Mouse (Mus musculus): ENCODE data around the gene Trim27.
A peak's percentile ranks its signal among the peaks of the same experiment; 100 is the strongest.

Gene Trim27

DNA sequence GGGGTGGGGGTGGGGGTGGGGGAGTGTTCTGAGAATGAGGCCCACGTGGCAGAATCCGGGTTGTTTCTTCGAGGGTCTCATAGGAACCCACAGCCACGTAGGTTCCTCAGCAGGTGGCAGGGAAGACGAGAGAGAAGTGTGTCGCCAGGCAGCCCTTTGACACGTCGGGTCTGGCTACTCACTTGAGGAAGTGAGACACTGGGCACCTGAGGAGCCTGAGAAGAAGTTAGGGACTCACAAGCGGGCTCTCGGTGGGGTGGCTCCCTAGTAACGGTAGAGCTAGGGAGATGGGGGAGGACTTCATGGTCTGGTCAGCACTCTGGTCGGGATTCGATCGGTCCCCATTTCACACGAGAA lies at the start of gene Trim27:
Trim27 (plus strand) TSS at position 79 of the 357 bp plus-strand sequence.
- no peak for DNase-seq (ENCODE audit: low spot score)

- DNase-seq (ENCODE audit: low spot score): no peak
Observed at GRCm38 (mm10) chr13:21142421-21142820, 36.8 kb upstream of the Trim27 start.

DNA sequence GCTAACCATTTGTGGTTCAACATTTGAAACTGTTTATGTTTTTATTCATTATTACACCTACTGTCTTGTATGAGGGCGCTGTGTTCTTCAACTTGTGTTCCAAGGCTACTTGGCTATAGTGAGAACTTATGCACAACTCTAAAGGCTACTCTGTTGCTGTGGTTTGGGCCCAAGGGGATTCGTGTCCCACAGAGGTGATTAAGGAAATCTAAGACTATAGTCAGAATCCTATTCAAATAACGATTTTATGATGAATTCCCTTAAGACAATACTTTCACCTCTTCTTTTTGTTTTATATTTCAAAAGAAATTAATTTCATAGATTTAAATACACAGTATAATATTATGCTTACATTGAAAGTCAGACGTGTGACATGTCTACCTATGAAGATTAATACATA lies 33.5 kb upstream of the Trim27 start, which contains the start of gene Olfr1368:
Olfr1368 (minus strand) TSS at position 101 of the 400 bp plus-strand sequence.
- DNase-seq (ENCODE audit: low spot score): no peak

GRCm38 (mm10) chr13:21155888-21156287 lies 23.4 kb upstream of the Trim27 start:
- DNase-seq (ENCODE audit: low spot score): no peak

DNA sequence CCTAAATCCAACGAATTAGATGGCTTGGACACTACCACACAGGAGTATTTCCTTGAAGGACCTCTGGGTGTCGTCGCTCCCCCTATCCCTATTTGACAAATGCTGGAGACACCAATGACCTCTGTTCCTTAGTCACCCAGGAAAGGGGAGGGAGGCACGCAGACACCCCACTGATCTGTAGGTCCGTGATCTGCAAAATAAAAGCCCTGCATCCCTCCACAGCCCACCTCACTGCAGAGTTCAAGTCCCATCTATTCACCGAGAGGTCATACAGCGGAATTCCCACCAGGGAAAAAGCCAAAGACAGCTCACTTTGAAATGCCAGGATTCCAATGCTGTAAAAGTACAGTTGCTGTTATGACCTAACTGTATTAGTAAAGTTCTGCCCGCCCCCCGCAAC lies 21.2 kb upstream of the Trim27 start:
- DNase-seq (ENCODE audit: low spot score): no peak

- DNase-seq (ENCODE audit: low spot score): peak; percentile 73
Observed at GRCm38 (mm10) chr13:21158785-21159474, 20.3 kb upstream of the Trim27 start.

DNA sequence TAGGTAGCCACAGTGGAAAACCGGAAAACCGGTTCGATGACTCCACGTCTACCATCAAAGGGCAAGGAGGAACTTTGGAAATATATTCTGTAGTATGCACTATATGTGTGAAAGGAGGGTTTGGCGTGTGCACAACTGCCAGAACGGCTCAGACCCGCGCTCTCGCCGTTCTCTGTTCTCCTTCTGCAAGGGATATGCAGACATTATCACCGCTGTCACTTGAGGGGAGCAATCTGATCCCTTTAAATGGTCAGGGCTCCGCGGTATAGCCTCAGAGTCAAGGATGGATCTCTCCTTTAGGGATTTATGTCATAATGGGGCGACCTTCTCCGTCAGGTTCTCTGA lies 19.8 kb upstream of the Trim27 start:
- no peak for DNase-seq (ENCODE audit: low spot score)

DNA sequence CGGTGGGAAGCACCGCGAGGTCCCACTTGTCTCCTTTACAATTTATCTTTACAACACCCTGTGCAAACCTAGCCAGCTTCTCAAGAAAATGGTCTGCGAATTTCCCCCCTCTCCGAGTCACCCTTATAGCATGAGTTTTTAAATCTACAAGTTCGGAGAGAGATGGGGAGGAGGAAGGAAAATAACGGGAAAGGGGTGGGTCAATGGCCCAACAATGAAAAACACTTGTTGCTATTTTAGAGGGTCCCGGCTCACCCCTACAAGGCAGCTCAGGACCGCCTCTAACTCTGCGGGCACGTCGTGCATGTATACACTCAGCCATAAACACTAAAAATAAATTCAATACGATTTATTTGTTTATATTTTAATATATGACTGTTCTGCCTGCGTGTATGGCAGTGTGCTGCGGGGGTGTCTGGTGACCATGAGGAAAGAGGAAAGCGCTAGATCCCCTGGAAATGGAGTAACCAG lies 19.2 kb upstream of the Trim27 start:
- no peak for DNase-seq (ENCODE audit: low spot score)

DNA sequence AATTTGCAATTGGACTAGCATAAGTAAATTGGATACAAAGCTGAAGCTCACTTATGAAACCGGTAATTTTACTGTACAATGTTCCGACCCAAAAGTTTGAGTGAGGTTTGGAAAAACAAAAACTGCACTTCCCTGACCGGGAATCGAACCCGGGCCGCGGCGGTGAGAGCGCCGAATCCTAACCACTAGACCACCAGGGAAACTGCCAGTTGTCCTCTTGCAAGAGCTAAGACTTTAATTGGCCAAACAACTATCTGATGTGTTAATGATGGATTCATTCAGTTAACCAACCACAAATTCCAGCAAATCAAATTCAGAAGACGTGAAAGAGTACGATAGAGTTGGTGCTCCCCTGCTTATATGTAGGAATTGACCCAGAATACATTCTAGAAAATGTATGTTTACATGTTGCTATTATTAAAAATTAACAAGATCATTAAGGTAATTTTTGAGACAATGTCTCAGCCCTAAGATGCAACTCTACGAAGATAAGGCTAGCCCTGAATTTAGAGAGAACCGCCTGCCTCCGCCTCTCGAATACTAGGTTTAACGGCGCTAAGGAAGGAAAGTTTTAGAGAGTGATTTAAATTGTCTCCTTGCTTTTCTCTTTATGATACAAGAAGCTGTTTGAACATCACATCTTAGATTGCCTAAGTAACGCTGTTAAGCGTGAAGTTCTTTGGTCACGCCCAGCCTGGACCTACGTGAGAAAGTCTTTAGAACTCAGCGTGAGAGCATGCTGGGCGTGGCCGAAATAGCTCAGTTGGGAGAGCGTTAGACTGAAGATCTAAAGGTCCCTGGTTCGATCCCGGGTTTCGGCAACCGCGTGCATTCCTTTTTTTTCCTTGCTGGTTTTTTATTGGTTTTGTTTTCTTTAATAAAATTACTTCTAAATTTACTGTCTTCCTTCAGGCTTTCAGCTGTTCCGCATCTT lies 18.3 kb upstream of the Trim27 start:
- peak; percentile 90 for DNase-seq (ENCODE audit: low spot score)

DNA sequence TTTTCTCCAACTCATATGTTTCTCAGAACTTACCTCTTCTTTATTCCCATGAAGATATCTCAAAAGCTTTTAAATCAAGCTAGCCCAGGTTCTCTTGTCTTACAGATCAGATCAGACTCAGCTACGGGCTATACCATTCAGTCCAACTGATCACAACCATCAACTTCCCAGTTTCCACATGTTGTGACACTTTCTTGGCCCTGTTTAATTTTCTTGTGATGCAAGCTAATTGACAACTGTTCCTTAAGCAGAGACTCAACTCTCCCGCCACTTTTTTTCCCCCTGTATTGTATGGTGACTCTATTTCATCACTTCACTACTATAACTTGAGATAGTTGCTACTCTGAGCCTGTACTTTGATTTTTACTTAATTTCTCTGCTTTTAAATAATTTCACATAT lies 17.7 kb upstream of the Trim27 start:
- DNase-seq (ENCODE audit: low spot score): no peak

- no peak for DNase-seq (ENCODE audit: low spot score)
Observed at GRCm38 (mm10) chr13:21162591-21162990, 16.7 kb upstream of the Trim27 start.

DNA sequence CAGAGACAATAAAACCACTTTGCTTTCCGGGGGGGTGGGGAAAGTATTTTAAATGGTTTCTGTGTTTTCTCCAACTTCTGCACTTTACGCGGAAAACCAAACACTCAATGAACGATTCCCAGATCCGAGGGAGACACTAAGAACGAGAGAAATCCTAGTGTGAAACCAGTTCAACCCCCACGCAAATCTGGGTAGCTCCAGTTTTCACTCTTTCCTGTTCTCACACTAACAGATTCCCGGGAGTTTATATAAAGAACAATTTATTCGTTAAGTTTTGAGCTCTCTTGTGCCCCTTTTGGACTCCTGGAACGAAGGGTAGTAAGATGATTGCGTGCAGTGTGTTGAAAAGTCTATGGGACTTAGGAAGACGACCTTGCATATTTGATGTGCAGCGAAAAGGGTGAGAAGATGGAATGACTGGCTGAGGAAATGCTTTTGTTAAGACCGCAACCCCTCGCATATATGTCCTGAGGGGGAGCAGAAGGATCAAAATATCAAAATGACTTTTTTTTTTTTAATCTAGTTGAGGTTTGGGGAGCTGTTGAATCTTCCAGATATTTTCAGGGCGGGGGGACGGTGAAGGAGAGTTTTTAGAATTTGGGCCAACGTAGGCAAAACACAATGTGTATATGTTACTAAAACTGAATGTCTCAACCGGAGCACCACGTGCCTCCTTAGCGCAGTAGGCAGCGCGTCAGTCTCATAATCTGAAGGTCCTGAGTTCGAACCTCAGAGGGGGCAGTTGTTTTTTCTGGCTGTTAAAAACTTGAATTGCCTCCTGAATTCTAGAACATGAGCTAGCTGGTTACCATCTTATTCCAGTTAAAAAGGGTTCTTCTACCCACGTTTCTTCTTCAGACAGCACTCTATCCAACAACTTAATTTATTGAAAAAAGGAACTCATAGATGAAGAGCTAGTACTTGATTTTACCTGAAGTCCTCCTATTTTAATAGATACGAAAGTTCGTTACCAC lies 12.0 kb upstream of the Trim27 start:
- DNase-seq (ENCODE audit: low spot score): peak; percentile 83

DNA sequence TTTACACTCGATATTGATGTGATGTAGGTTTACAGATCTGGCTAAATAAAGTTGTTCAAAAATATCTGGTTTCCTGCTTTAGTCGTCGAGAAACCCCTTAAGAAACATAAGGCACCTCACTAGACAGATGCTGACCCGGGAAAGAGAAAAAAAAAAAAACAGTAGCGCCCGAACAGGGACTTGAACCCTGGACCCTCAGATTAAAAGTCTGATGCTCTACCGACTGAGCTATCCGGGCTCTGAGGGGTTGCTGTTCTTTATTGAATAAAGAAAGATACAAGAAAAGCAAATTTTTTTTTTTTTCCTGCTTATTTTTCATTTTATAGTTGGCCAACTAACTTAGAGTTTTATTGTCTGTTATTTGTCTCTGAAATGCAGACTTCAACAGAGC lies 11.3 kb upstream of the Trim27 start:
- peak; percentile 67 for DNase-seq (ENCODE audit: low spot score)

- DNase-seq (ENCODE audit: low spot score): peak; percentile 30
Observed at GRCm38 (mm10) chr13:21168371-21169011, 10.8 kb upstream of the Trim27 start.

DNA sequence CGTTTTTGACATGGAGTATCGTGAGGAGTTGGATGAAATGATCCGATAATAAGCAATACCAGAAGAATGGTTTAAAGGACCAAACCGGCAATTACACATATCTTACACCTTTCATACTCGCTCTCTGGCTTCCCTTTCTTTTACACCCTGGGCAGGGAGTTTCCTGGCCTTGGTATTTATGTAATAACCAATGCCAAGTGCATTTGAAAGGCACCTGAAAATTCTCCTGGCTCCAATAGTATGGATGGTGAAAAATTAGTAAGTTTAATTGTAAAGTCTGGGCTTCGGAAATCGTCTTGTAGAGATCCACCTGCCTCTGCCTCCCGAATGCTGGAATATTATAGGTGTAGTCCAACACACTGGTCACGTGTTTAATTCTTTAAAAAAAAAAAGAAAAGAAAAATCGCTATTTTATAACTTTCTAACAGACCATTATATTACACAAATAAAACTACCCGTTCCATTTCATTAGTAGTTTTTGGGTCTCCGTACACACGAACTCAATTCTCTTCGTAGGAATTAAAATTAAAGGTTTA lies 10.1 kb upstream of the Trim27 start:
- no peak for DNase-seq (ENCODE audit: low spot score)

DNA sequence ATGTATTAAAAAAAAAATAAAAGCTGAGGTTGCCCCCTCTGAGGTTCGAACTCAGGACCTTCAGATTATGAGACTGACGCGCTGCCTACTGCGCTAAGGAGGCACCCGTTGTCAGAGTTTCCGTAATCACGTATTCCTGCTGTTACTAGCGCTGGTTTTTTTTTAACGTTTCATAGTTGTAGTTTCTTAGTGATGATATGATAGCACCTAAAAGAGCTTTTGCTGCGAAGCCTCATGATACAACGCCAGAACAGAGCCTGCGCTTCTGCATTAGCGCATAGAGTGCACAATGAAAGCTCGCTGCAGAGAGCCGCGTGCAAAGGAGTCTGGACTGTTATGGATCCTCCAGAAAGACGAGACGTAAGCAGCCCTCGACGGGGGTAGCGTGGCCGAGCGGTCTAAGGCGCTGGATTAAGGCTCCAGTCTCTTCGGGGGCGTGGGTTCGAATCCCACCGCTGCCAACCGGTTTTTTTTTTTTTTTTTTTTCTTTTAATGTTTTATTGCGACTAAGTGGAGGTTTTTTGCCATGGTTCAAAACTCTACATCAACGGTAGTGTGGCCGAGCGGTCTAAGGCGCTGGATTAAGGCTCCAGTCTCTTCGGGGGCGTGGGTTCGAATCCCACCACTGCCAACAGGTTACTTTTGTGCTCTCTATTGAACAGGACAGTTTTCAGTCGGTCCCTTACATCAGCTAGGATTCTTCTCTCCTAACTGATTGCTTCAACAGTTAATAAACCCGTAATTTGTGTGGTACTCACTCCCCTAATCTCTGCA lies 9.4 kb upstream of the Trim27 start:
- peak; percentile 86 for DNase-seq (ENCODE audit: low spot score)

DNA sequence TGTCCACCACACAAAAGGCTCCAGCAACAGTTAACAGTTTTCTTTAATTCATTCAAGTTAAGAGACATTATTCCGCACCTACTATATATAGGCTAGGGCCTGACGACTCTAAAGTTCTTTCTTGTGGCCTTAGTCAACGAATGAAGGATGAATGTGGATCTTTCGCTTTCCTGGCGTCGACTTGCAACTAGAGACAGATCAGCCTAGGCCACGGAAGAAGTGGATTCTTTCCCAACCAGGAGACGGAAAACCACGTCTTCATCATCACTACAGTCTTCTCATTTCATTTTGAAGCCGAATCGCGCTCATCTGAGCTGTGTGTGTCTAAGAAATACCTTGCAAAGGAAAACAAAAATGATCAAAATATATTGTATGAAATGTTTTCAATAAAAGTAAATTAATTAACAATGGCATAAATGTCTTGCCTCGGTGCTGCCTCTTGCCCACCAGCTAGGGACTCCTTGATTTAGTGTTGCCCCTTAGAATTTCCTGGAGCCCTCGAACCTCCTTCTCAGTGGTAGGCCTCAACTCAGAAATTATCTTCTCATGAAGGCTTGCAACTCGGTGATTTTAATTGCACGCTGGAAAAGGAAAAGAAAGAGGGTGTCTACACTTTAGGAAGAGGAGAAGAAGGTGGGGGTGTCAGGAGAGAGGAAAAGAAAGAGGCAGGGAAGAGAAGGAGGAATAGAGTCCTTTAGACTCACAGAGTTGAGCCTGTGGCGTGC lies 8.7 kb upstream of the Trim27 start:
- DNase-seq (ENCODE audit: low spot score): peak; percentile 44

GRCm38 (mm10) chr13:21171156-21171530 lies 8.1 kb upstream of the Trim27 start:
- DNase-seq (ENCODE audit: low spot score): peak; percentile 50

GRCm38 (mm10) chr13:21171600-21172150 lies 7.6 kb upstream of the Trim27 start:
- DNase-seq (ENCODE audit: low spot score): peak; percentile 68

All from MN1 (cell line).